Mouse (Mus musculus): ENCODE results near the gene Pla2g16. TPM values are rescaled to one million over a fixed set of nuclear protein-coding genes. Genes with fewer than 3 reads are reported as not detected.

The Pla2g16 gene
- polyA plus RNA-seq (2015; fragmentation: Nextera tagmentation; extraction: Ambion mirVana): 13.0 and 14.8 TPM in 2 replicates

DNA sequence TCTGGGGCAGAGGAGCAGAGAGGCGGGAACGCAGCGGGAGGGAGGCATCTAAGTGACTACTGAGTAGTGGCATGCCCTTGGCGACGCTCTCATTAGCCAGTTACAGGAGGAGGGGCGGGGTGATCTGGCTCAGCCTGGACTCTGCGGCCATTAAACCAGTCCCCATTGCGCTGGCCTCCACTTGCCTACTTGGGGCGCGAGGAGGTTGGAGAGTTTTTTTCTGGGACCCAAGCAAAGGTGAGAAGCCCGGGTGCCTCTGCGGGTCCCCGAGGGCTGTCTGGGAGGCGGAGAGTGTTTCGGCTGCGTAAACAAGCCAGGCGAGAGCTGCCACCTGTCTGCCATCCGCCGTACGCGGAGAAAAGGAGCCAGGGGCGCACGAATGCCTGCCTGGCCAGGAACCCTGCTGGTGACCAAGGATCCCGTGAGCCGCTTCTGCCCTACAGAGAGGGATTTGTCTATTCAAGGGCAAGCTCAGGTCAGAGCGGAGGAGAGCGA lies at the start of gene Pla2g16:
Pla2g16 (plus strand) TSS at position 132 of the 495 bp plus-strand sequence.
- peak within 1 kb of the TSS; percentile 84 for H3K4me2 ChIP-seq (replicated peaks)
- 1% methylated on average over 27 of the region's 27 CpGs for WGBS
- ATAC-seq (ENCODE audit: insufficient number of reproducible peaks, low FRiP score, low TSS enrichment, low read depth): peak; percentile 45; the same call in 1 of the 2 replicates
- H3K36me3 ChIP-seq: no peaks in the 10 kb centered on the region
- H3K27me3 ChIP-seq: no peaks in the 10 kb centered on the region
- no peaks in the 10 kb centered on the region for H3K9me3 ChIP-seq (replicated peaks)
- peaks cover 20% of the 10 kb centered on the region for H3K4me1 ChIP-seq
- peak within 1 kb of the TSS; percentile 12; the same call in 1 of the 2 replicates for H3K9ac ChIP-seq
- no peak within 1 kb of the TSS for H3K27ac ChIP-seq (replicated peaks)
- peak within 1 kb of the TSS; percentile 48 for H3K4me3 ChIP-seq (replicated peaks)

DNA sequence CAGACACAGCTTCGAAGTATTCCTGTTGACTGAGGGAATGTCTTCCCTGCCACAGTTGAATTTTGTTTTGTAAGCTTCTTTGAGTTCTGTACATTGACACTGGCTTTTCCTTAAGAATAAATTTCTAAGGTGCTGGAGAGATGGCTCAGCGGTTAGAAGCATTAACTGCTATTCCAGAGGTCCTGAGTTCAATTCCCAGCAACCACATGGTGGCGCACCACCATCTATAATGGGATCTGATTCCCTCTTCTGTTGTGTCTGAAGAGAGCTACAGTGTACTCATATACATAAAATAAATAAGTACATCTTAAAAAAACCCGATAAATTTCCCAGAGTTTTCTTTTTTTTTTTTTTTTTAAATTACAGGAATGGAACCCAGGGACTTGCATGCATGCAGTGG lies 49.2 kb upstream of the Pla2g16 start:
- H3K4me2 ChIP-seq (replicated peaks): no peak overlapping the region
- H3K36me3 ChIP-seq: peaks cover 32% of the 10 kb centered on the region
- no peaks in the 10 kb centered on the region for H3K9me3 ChIP-seq (replicated peaks)
- H3K27me3 ChIP-seq: no peaks in the 10 kb centered on the region
- H3K9ac ChIP-seq: no peak overlapping the region
- no peak overlapping the region for H3K27ac ChIP-seq (replicated peaks)
- no peak overlapping the region for H3K4me3 ChIP-seq (replicated peaks)
- no peaks in the 10 kb centered on the region for H3K4me1 ChIP-seq
- WGBS: 74% methylated on average over 4 of the region's 4 CpGs
- no peak for ATAC-seq (ENCODE audit: insufficient number of reproducible peaks, low FRiP score, low TSS enrichment, low read depth)

DNA sequence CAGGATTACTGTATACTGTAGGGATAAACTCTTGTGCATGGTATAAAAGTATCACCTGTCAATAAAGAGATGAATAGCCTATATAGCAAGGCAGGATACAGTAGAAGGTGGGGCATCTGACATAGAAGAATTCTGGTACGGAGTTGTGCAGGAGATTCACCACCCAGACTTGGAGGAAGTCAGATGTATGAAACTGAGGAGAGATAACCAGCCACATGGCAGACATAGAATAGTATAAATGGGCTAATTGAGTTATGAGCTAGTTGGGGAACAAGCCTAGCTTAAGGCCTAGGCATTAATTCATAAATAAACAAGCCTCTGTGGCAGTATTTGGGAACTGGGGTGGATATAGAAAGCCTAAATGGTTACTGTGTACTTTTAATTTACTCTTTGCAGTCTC lies 40.8 kb upstream of the Pla2g16 start:
- H3K27me3 ChIP-seq: no peaks in the 10 kb centered on the region
- peaks cover 44% of the 10 kb centered on the region for H3K36me3 ChIP-seq
- no peak overlapping the region for H3K4me3 ChIP-seq (replicated peaks)
- H3K4me1 ChIP-seq: no peaks in the 10 kb centered on the region
- ATAC-seq (ENCODE audit: insufficient number of reproducible peaks, low FRiP score, low TSS enrichment, low read depth): no peak
- no peaks in the 10 kb centered on the region for H3K9me3 ChIP-seq (replicated peaks)
- H3K9ac ChIP-seq: no peak overlapping the region
- 80% methylated on average over 1 of the region's 1 CpGs for WGBS
- H3K27ac ChIP-seq (replicated peaks): no peak overlapping the region
- H3K4me2 ChIP-seq (replicated peaks): no peak overlapping the region

DNA sequence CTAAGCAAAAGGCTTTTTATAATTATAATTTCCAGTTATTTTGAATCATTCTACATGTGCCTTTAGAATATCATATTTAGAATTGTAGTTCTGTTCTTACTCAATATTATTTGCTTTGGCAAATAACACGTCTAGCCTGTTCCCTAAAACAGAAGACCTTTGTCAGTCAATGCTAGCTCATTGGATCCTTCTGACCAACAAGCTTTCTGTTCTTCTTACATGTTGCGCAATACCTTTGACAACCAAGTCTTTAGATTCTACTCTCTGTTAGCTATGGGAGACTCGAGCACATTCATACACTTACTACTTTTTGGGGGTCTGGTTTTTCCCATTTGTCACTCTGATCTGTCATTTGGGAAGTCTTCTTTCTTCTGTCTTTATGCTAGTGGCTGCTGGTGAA lies 35.6 kb upstream of the Pla2g16 start:
- no peak overlapping the region for H3K27ac ChIP-seq (replicated peaks)
- no peak overlapping the region for H3K4me2 ChIP-seq (replicated peaks)
- no peaks in the 10 kb centered on the region for H3K4me1 ChIP-seq
- 89% methylated on average over 3 of the region's 3 CpGs for WGBS
- H3K9me3 ChIP-seq (replicated peaks): no peaks in the 10 kb centered on the region
- H3K27me3 ChIP-seq: no peaks in the 10 kb centered on the region
- H3K4me3 ChIP-seq (replicated peaks): no peak overlapping the region
- peaks cover 48% of the 10 kb centered on the region for H3K36me3 ChIP-seq
- no peak overlapping the region for H3K9ac ChIP-seq
- ATAC-seq (ENCODE audit: insufficient number of reproducible peaks, low FRiP score, low TSS enrichment, low read depth): no peak

DNA sequence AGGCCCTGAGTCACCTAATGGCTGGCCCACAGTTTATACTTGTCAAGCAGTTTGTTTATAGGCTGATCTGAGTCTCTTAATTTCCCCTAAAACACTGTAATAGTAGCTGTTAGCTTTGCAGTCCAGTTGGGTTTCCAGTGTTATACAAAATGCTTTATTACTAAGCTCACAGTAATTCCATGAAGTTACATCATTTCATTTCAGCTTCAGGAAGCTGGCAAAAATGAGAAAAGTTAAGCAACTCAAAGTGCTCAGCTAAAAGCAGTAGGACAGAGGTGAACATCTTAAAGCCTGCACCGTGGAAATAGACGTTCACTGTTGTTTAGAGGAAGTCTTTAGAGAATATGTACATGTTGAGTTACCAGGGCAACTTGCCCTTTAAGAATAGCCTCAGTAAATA lies 34.4 kb upstream of the Pla2g16 start:
- 95% methylated on average over 2 of the region's 2 CpGs for WGBS
- no peaks in the 10 kb centered on the region for H3K9me3 ChIP-seq (replicated peaks)
- H3K27me3 ChIP-seq: no peaks in the 10 kb centered on the region
- peaks cover 43% of the 10 kb centered on the region for H3K36me3 ChIP-seq
- no peaks in the 10 kb centered on the region for H3K4me1 ChIP-seq
- no peak overlapping the region for H3K9ac ChIP-seq
- no peak overlapping the region for H3K4me3 ChIP-seq (replicated peaks)
- H3K27ac ChIP-seq (replicated peaks): no peak overlapping the region
- H3K4me2 ChIP-seq (replicated peaks): no peak overlapping the region
- ATAC-seq (ENCODE audit: insufficient number of reproducible peaks, low FRiP score, low TSS enrichment, low read depth): no peak

DNA sequence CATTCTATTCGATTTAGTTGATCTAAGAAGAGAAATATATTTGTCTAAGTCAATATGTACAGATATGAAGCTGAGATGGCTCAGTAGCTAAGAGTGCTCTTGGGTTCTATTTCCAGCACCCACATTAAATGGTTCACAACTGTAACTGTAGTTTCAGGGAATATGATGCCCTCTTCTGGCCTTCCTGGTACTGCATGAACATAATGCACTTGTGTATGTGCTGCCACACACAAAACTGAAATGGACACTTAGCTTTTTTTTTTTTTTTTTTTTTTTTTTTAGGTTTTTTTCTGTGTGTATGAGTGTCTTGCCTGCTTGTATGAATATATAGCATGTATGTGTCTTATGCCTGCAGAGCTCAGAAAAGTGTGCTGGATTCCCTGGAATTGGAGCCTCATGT lies 34.0 kb upstream of the Pla2g16 start:
- WGBS: 98% methylated on average over 1 of the region's 1 CpGs
- H3K9me3 ChIP-seq (replicated peaks): no peaks in the 10 kb centered on the region
- no peak overlapping the region for H3K9ac ChIP-seq
- no peak overlapping the region for H3K4me3 ChIP-seq (replicated peaks)
- H3K27me3 ChIP-seq: no peaks in the 10 kb centered on the region
- no peaks in the 10 kb centered on the region for H3K4me1 ChIP-seq
- no peak for ATAC-seq (ENCODE audit: insufficient number of reproducible peaks, low FRiP score, low TSS enrichment, low read depth)
- H3K36me3 ChIP-seq: peaks cover 43% of the 10 kb centered on the region
- no peak overlapping the region for H3K4me2 ChIP-seq (replicated peaks)
- no peak overlapping the region for H3K27ac ChIP-seq (replicated peaks)

DNA sequence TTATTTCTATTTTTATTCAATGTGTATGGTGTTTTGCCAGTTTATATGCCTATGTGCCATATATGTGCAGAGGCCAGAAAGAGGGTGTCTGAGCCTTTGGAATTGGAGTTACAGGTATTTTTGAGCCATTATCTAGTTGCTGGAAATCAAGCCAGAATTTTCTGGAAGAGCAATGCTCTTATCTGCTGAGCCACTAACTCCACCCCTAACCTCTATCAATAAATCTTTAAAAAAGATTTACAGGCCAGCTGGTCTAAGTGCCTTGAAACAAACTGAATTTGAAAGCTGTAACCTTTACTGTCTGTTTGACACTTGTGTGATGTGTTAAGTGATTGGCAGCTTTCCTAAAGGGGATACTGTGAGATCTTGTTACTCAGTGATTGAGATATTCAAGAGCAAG lies 33.5 kb upstream of the Pla2g16 start:
- no peak overlapping the region for H3K4me3 ChIP-seq (replicated peaks)
- H3K36me3 ChIP-seq: peaks cover 41% of the 10 kb centered on the region
- H3K4me1 ChIP-seq: no peaks in the 10 kb centered on the region
- no peak overlapping the region for H3K27ac ChIP-seq (replicated peaks)
- H3K9ac ChIP-seq: no peak overlapping the region
- no peaks in the 10 kb centered on the region for H3K27me3 ChIP-seq
- no peak overlapping the region for H3K4me2 ChIP-seq (replicated peaks)
- H3K9me3 ChIP-seq (replicated peaks): no peaks in the 10 kb centered on the region
- ATAC-seq (ENCODE audit: insufficient number of reproducible peaks, low FRiP score, low TSS enrichment, low read depth): no peak

DNA sequence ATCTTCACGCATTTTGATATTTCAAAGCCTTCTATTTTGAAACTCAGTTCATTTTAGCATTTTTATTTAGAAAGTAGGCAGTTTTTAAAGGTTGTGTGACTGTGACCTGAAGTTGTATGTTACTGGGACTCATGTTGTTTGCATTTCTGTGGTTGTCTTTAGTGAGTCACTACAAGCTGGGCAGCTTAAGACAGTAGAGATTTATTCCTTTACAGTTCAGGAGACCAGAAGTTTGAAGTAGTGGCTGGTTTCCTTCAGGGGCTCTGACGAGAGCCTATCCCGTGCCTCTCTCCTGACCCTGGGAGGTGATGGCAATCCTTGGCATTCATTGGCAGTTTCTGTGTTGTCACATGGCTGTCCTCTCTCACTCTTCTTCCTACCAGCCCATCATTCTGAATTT lies 32.4 kb upstream of the Pla2g16 start:
- no peak overlapping the region for H3K4me3 ChIP-seq (replicated peaks)
- H3K9me3 ChIP-seq (replicated peaks): no peaks in the 10 kb centered on the region
- H3K36me3 ChIP-seq: peaks cover 39% of the 10 kb centered on the region
- no peak overlapping the region for H3K9ac ChIP-seq
- no peak overlapping the region for H3K4me2 ChIP-seq (replicated peaks)
- 75% methylated on average over 3 of the region's 3 CpGs for WGBS
- no peaks in the 10 kb centered on the region for H3K27me3 ChIP-seq
- H3K27ac ChIP-seq (replicated peaks): no peak overlapping the region
- no peaks in the 10 kb centered on the region for H3K4me1 ChIP-seq
- no peak for ATAC-seq (ENCODE audit: insufficient number of reproducible peaks, low FRiP score, low TSS enrichment, low read depth)

DNA sequence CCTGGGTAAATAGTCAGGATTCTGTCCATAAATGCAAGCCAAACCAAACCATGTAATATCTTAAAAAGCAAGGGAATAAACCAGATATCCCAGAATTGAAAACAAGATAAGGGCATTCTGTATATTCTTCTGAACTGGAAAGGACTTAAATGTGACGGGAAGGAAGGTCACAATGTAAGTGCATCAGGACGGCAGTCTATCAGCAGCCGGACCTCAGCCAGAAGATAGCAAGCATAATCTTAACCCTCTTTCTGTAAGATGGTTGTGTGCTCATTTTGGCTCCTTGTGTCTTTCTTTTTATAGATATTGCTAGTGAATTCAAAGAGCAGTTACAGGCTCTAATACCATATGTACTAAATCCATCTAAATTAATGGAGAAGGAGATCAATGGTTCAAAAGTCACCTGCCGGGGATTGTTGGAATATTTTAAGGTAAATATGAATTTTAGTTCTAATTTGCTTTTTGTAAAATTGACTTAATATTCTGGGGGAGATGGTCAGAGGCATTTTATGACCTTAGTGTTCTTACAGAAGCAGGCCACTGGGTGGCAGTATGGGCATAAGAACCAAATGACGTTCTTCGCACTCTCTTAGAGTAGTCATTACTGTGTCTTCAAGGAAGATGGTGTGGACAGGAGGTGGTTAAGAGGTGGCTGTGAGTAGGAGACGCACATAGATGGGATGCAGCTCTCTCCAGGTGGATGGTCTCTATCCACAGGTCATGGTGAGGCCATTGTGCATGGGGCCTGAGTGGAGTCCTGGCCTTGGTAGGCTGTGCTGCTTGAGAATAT lies 28.4 kb upstream of the Pla2g16 start:
- ATAC-seq (ENCODE audit: insufficient number of reproducible peaks, low FRiP score, low TSS enrichment, low read depth): no peak

DNA sequence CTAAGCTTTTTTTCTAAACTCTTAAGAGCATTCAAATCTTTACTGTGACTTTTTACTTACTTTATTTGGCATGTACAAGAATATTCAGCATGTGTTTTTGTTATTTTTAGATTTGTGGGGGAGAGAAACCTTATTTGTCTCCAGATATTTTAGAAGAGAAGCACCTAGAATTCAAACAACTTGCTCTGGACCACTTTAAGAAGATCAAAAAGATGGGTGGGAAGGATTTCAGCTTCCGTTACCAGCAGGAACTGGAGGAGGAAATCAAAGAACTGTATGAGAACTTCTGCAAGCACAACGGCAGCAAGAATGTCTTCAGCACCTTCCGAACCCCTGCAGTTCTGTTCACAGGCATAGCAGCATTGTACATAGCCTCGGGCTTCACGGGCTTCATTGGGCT lies 25.4 kb upstream of the Pla2g16 start:
- ATAC-seq (ENCODE audit: insufficient number of reproducible peaks, low FRiP score, low TSS enrichment, low read depth): no peak
- WGBS: 88% methylated on average over 5 of the region's 5 CpGs

More for the DNA sequence above, 28.4 kb upstream of the Pla2g16 start:
- no peak overlapping the region for H3K4me2 ChIP-seq (replicated peaks)
- no peaks in the 10 kb centered on the region for H3K9me3 ChIP-seq (replicated peaks)
- peaks cover 38% of the 10 kb centered on the region for H3K36me3 ChIP-seq
- no peaks in the 10 kb centered on the region for H3K4me1 ChIP-seq
- no peaks in the 10 kb centered on the region for H3K27me3 ChIP-seq
- 55% methylated on average over 7 of the region's 7 CpGs for WGBS
- H3K27ac ChIP-seq (replicated peaks): no peak overlapping the region
- H3K4me3 ChIP-seq (replicated peaks): no peak overlapping the region
- no peak overlapping the region for H3K9ac ChIP-seq

DNA sequence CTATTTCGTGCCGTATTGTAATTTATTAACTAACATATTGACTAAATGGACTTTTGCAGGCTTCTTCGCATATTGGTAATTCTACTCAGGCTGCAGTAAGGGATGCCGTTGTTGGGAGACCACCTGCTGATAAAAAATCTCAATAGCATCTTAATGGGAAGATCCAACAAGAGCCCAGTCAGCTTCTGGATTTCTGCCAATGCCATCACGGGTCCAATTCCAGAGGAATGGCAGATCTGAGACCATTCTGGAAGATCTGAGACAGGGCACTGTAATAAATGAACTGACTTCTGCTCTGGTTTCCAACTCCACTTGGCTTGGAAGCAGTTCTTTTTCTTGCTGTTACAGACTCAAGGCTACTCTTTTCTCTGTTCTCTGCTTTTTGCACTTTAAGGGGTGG lies 23.4 kb upstream of the Pla2g16 start:
- H3K4me2 ChIP-seq (replicated peaks): no peak overlapping the region
- no peaks in the 10 kb centered on the region for H3K9me3 ChIP-seq (replicated peaks)
- H3K9ac ChIP-seq: no peak overlapping the region
- no peak overlapping the region for H3K27ac ChIP-seq (replicated peaks)
- WGBS: 76% methylated on average over 5 of the region's 5 CpGs
- H3K36me3 ChIP-seq: peaks cover 47% of the 10 kb centered on the region
- no peak for ATAC-seq (ENCODE audit: insufficient number of reproducible peaks, low FRiP score, low TSS enrichment, low read depth)
- no peaks in the 10 kb centered on the region for H3K4me1 ChIP-seq
- no peaks in the 10 kb centered on the region for H3K27me3 ChIP-seq
- no peak overlapping the region for H3K4me3 ChIP-seq (replicated peaks)

More for the DNA sequence above, 25.4 kb upstream of the Pla2g16 start:
- H3K27ac ChIP-seq (replicated peaks): no peak overlapping the region
- no peaks in the 10 kb centered on the region for H3K4me1 ChIP-seq
- H3K27me3 ChIP-seq: no peaks in the 10 kb centered on the region
- no peak overlapping the region for H3K4me2 ChIP-seq (replicated peaks)
- no peak overlapping the region for H3K4me3 ChIP-seq (replicated peaks)
- H3K9me3 ChIP-seq (replicated peaks): no peaks in the 10 kb centered on the region
- H3K9ac ChIP-seq: no peak overlapping the region
- peaks cover 38% of the 10 kb centered on the region for H3K36me3 ChIP-seq

DNA sequence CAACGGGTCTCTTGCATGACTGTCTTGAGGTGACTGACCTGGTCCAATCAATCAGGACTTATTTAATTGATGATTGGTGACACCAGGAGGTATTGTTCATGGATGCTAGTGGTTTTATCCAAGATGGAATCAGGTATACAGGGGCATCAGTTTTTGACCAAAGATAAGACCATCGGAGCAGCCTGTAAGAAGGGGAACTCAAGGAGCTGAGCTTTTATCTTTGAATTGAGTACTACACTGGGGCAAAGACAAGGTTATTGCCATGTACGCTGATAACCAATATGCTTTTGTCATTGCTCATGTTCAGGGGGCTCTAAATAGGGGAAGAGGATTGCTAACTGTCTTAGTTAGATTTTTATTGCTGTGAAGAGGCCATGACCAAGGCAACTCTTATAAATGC lies 8.3 kb upstream of the Pla2g16 start:
- H3K9ac ChIP-seq: no peak overlapping the region
- H3K9me3 ChIP-seq (replicated peaks): no peaks in the 10 kb centered on the region
- 91% methylated on average over 3 of the region's 3 CpGs for WGBS
- ATAC-seq (ENCODE audit: insufficient number of reproducible peaks, low FRiP score, low TSS enrichment, low read depth): no peak
- H3K36me3 ChIP-seq: no peaks in the 10 kb centered on the region
- H3K4me1 ChIP-seq: no peaks in the 10 kb centered on the region
- H3K27me3 ChIP-seq: no peaks in the 10 kb centered on the region
- H3K27ac ChIP-seq (replicated peaks): no peak overlapping the region
- no peak overlapping the region for H3K4me2 ChIP-seq (replicated peaks)
- H3K4me3 ChIP-seq (replicated peaks): no peak overlapping the region
